Mouse (Mus musculus) liver, embryonic 11.5 days (tissue): ENCODE measurements at regions not wholly inside any gene's neighbourhood (a gene's known extent, or its start where the extent isn't known, plus 50 kb on each side); places are given as distances from the start of the nearest gene placed in this dataset.

Source experiments
- ATAC-seq: fragments of 200-750 bp; cut with Nextera tagmentation; replicated peaks from 2 replicates; pipeline ENCODE4 v1.8.0; 2017; ENCODE audit warnings: moderate number of reproducible peaks, mild to moderate bottlenecking, moderate TSS enrichment, moderate library complexity; ENCODE audit not compliant: low FRiP score
- DNase-seq: peaks from one replicate; pipeline ENCODE4 v3.0.0-alpha.2; 2017; ENCODE audit warnings: low spot score
- H3K27ac ChIP-seq: fragments of 300-500 bp; sonication (generic); 2 replicates; pipeline ENCODE4 v1.5.1; 2014; ENCODE audit warnings: mild to moderate bottlenecking, low read depth, low read length, control low read depth
- H3K27me3 ChIP-seq: fragments of 300-500 bp; sonication (generic); replicated peaks from 2 replicates; pipeline ENCODE4 v1.6.1; 2014; ENCODE audit warnings: low read length, mixed read lengths; ENCODE audit not compliant: control insufficient read depth, insufficient read depth
- H3K36me3 ChIP-seq: fragments of 300-500 bp; sonication (generic); 2 replicates; pipeline ENCODE4 v1.6.1; 2014; ENCODE audit warnings: mild to moderate bottlenecking, low read length, moderate library complexity, mixed read lengths; ENCODE audit not compliant: control insufficient read depth, insufficient read depth
- H3K4me1 ChIP-seq: fragments of 300-500 bp; sonication (generic); replicated peaks from 2 replicates; pipeline ENCODE4 v1.6.1; 2014; ENCODE audit warnings: low read length, mixed read lengths; ENCODE audit not compliant: control insufficient read depth, insufficient read depth
- H3K4me2 ChIP-seq: fragments of 300-500 bp; sonication (generic); 2 replicates; pipeline ENCODE4 v1.6.1; 2014; ENCODE audit warnings: mild to moderate bottlenecking, control low read depth, moderate library complexity
- H3K4me3 ChIP-seq: fragments of 300-500 bp; sonication (generic); 2 replicates; pipeline ENCODE4 v1.5.1; 2014; ENCODE audit warnings: low read depth, low read length, control low read depth
- H3K9ac ChIP-seq: fragments of 300-500 bp; sonication (generic); 2 replicates; pipeline ENCODE4 v1.6.1; 2014; ENCODE audit warnings: low read depth, low read length, control low read depth
- H3K9me3 ChIP-seq: fragments of 300-500 bp; sonication (generic); 2 replicates; pipeline ENCODE4 v1.6.1; 2016; ENCODE audit warnings: low read length, inconsistent platforms, mixed read lengths; ENCODE audit not compliant: control insufficient read depth
- WGBS: fragments of 180-500 bp; shearing (Covaris S2); extraction: QIAGEN DNeasy Blood & Tissue Kit; methylation state at CpG from one replicate; pipeline ENCODE4 v1.1.7; 2014; 5-methylcytosine and 5-hydroxymethylcytosine counted together

- H3K4me3 ChIP-seq: no peak overlapping the region
- ATAC-seq (no peak), DNase-seq (no peak)
- no peak overlapping the region for H3K9ac ChIP-seq
- WGBS: 8% methylated on average over 17 of the region's 17 CpGs
- no peaks in the 10 kb centered on the region for H3K4me1 ChIP-seq
- H3K4me2 ChIP-seq: no peak overlapping the region
- H3K36me3 ChIP-seq: no peaks in the 10 kb centered on the region
- H3K9me3 ChIP-seq: no peaks in the 10 kb centered on the region
- peaks cover 78% of the 10 kb centered on the region for H3K27me3 ChIP-seq
- H3K27ac ChIP-seq: no peak overlapping the region
These were observed 252.5 kb upstream of the Nfe2l3 start for GRCm38 (mm10) chr6:51179741-51180537.

- no peak overlapping the region for H3K27ac ChIP-seq
- no peak overlapping the region for H3K4me3 ChIP-seq
- 12% methylated on average over 11 of the region's 11 CpGs for WGBS
- DNase-seq (no peak), ATAC-seq (no peak)
- H3K27me3 ChIP-seq: peaks cover 79% of the 10 kb centered on the region
- H3K4me1 ChIP-seq: no peaks in the 10 kb centered on the region
- H3K9ac ChIP-seq: no peak overlapping the region
- H3K9me3 ChIP-seq: no peaks in the 10 kb centered on the region
- H3K4me2 ChIP-seq: no peak overlapping the region
- no peaks in the 10 kb centered on the region for H3K36me3 ChIP-seq
These were observed 251.3 kb upstream of the Nfe2l3 start for GRCm38 (mm10) chr6:51180881-51181875.

- Histone ChIP-seq H3K4me2 (no peak overlapping the region), H3K9ac (no peak overlapping the region), H3K27ac (no peak overlapping the region), H3K9me3 (no peaks in the 10 kb centered on the region), H3K27me3 (peaks cover 79% of the 10 kb centered on the region), H3K4me1 (no peaks in the 10 kb centered on the region), H3K4me3 (no peak overlapping the region), H3K36me3 (no peaks in the 10 kb centered on the region)
- ATAC-seq: no peak
- DNase-seq: no peak
- 22% methylated on average over 10 of the region's 10 CpGs for WGBS
These were observed 250.6 kb upstream of the Nfe2l3 start for GRCm38 (mm10) chr6:51181905-51182304.

- no peaks in the 10 kb centered on the region for H3K9me3 ChIP-seq
- peaks cover 82% of the 10 kb centered on the region for H3K27me3 ChIP-seq
- no peak overlapping the region for H3K4me2 ChIP-seq
- H3K4me1 ChIP-seq: no peaks in the 10 kb centered on the region
- no peak overlapping the region for H3K27ac ChIP-seq
- H3K9ac ChIP-seq: no peak overlapping the region
- WGBS: 8% methylated on average over 5 of the region's 5 CpGs
- ATAC-seq (no peak), DNase-seq (no peak)
- H3K4me3 ChIP-seq: no peak overlapping the region
- H3K36me3 ChIP-seq: no peaks in the 10 kb centered on the region
These were observed 249.6 kb upstream of the Nfe2l3 start for GRCm38 (mm10) chr6:51182771-51183284.

GRCm38 (mm10) chr6:51183576-51184420, 248.7 kb upstream of the Nfe2l3 start:
- H3K4me3 ChIP-seq: no peak overlapping the region
- H3K9ac ChIP-seq: no peak overlapping the region
- no peak overlapping the region for H3K4me2 ChIP-seq
- no peak overlapping the region for H3K27ac ChIP-seq
- 2% methylated on average over 21 of the region's 21 CpGs for WGBS
- no peaks in the 10 kb centered on the region for H3K9me3 ChIP-seq
- peaks cover 92% of the 10 kb centered on the region for H3K27me3 ChIP-seq
- H3K4me1 ChIP-seq: no peaks in the 10 kb centered on the region
- no peak for ATAC-seq
- H3K36me3 ChIP-seq: no peaks in the 10 kb centered on the region
- DNase-seq: no peak

GRCm38 (mm10) chr6:51184500-51184899, 248.0 kb upstream of the Nfe2l3 start:
- 8% methylated on average over 3 of the region's 3 CpGs for WGBS
- H3K9me3 ChIP-seq: no peaks in the 10 kb centered on the region

GRCm38 (mm10) chr6:51185201-51185600, 247.3 kb upstream of the Nfe2l3 start:
- H3K9ac ChIP-seq: no peak overlapping the region
- no peaks in the 10 kb centered on the region for H3K9me3 ChIP-seq
- H3K36me3 ChIP-seq: no peaks in the 10 kb centered on the region
- 26% methylated on average over 6 of the region's 6 CpGs for WGBS
- peaks cover 94% of the 10 kb centered on the region for H3K27me3 ChIP-seq
- H3K27ac ChIP-seq: no peak overlapping the region
- no peak overlapping the region for H3K4me2 ChIP-seq
- ATAC-seq: no peak
- H3K4me1 ChIP-seq: no peaks in the 10 kb centered on the region
- no peak overlapping the region for H3K4me3 ChIP-seq
- no peak for DNase-seq

More at GRCm38 (mm10) chr6:51184500-51184899, 248.0 kb upstream of the Nfe2l3 start:
- DNase-seq (no peak), ATAC-seq (no peak)
- Histone ChIP-seq H3K9ac (no peak overlapping the region), H3K27me3 (peaks cover 95% of the 10 kb centered on the region), H3K4me2 (no peak overlapping the region), H3K4me1 (no peaks in the 10 kb centered on the region), H3K27ac (no peak overlapping the region), H3K36me3 (no peaks in the 10 kb centered on the region), H3K4me3 (no peak overlapping the region)

GRCm38 (mm10) chr6:51189173-51189572, 243.3 kb upstream of the Nfe2l3 start:
- H3K27ac ChIP-seq: no peak overlapping the region
- no peaks in the 10 kb centered on the region for H3K9me3 ChIP-seq
- no peak overlapping the region for H3K4me3 ChIP-seq
- no peak overlapping the region for H3K9ac ChIP-seq
- WGBS: 76% methylated on average over 3 of the region's 3 CpGs
- ATAC-seq (no peak), DNase-seq (no peak)
- peaks cover 89% of the 10 kb centered on the region for H3K27me3 ChIP-seq
- no peak overlapping the region for H3K4me2 ChIP-seq
- no peaks in the 10 kb centered on the region for H3K4me1 ChIP-seq
- no peaks in the 10 kb centered on the region for H3K36me3 ChIP-seq
